Mouse (Mus musculus) liver, embryonic 16.5 days (tissue): ENCODE results near the gene Kpnb1. TPM values are rescaled to one million over a fixed set of nuclear protein-coding genes. Genes with fewer than 3 reads are reported as not detected.
A peak's percentile ranks its signal among the peaks of the same experiment; 100 is the strongest.

Source experiments
- ATAC-seq: fragments of 200-750 bp; cut with Nextera tagmentation; 2 replicates; pipeline ENCODE4 v1.8.0; 2017; ENCODE audit warnings: low read depth, mild to moderate bottlenecking, moderate number of reproducible peaks, moderate library complexity
- H3K27ac ChIP-seq: fragments of 300-500 bp; sonication (generic); 2 replicates; pipeline ENCODE4 v1.5.1; 2014; ENCODE audit warnings: mild to moderate bottlenecking, low read length
- H3K27me3 ChIP-seq: fragments of 300-500 bp; sonication (generic); 2 replicates; pipeline ENCODE4 v1.6.1; 2014; ENCODE audit warnings: low read depth, low read length, mixed read lengths; ENCODE audit not compliant: control insufficient read depth, insufficient read depth
- H3K36me3 ChIP-seq: fragments of 300-500 bp; sonication (generic); 2 replicates; pipeline ENCODE4 v1.6.1; 2014; ENCODE audit warnings: mild to moderate bottlenecking; ENCODE audit not compliant: control insufficient read depth, insufficient read depth
- H3K4me1 ChIP-seq: fragments of 300-500 bp; sonication (generic); 2 replicates; pipeline ENCODE4 v1.6.1; 2014; ENCODE audit warnings: low read depth, low read length, mixed read lengths; ENCODE audit not compliant: control insufficient read depth
- H3K4me2 ChIP-seq: fragments of 300-500 bp; sonication (generic); 2 replicates; pipeline ENCODE4 v1.6.1; 2014; ENCODE audit warnings: low read depth, low read length, mixed read lengths
- H3K4me3 ChIP-seq: fragments of 300-500 bp; sonication (generic); 2 replicates; pipeline ENCODE4 v1.5.1; 2014; ENCODE audit warnings: low read depth, mild to moderate bottlenecking, low read length
- H3K9ac ChIP-seq: fragments of 300-500 bp; sonication (generic); 2 replicates; pipeline ENCODE4 v1.6.1; 2014; ENCODE audit warnings: low read depth, low read length
- H3K9me3 ChIP-seq: fragments of 300-500 bp; sonication (generic); replicated peaks from 2 replicates; pipeline ENCODE4 v1.6.1; 2016; ENCODE audit warnings: low read length; ENCODE audit not compliant: control insufficient read depth
- WGBS: fragments of 180-500 bp; shearing (Covaris S2); extraction: QIAGEN DNeasy Blood & Tissue Kit; methylation state at CpG from one replicate; pipeline ENCODE4 v1.1.7; 2014; ENCODE audit not compliant: insufficient replicate concordance; 5-methylcytosine and 5-hydroxymethylcytosine counted together
- polyA plus RNA-seq: library from polyadenylated mRNA; unstranded; fragments of >200 nt; fragmentation: Nextera tagmentation; extraction: Ambion mirVana; gene quantifications from 2 replicates; pipeline ENCODE4 v1.2.1, GENCODE M21; 2015

Gene Kpnb1
- polyA plus RNA-seq = 14.5 and 15.9 TPM in 2 replicates

DNA sequence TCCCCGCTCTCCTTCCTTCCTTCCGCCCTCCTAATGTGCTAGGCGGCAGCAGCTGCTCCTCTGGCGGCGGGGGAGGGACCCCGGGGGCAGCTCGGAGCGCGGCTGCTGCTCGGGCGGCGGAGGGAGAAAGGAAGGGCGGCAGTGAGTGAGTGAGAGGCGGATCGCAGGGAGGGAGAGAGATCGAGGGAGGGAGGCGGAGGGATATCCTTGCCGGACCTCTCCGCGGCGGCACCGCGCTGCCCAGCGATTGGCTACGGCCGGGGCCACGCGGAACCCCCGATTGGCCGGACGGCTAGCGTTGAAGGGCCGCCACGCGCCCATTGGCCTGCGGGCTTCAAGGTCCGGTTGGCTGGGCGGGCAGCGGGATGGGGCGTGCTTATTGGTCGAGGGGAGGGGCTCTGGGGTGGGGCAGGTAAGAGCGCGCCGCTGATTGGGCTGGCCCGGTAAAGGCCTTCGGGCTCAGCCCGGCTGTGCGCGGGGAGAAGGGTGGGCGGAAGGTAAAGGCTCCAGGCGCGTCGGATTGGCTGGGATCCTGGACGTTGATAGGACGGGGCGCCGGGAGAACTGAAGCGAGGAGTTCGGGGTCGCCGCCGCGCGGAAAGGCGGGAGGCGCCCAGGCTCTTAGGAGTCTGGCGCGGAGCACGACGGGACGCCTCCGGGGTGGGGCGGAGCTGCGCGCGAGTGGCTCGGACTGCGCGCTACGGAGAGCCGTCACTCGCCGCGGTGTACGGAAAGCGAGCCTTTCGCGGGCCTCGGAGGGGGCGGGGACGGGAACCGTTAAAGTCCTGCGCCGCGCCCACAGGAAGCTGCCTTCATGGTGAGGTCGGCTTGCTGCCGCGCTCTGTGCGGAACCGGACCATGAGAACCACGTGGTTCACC, at the start of gene Kpnb1:
TSS of gene Kpnb1 (minus strand) at position 118 of the 879 bp plus-strand sequence.
- Histone ChIP-seq H3K27ac (peak within 1 kb of the TSS; percentile 98), H3K4me1 (peaks cover 34% of the 10 kb centered on the region), H3K4me3 (peak within 1 kb of the TSS; percentile 90), H3K4me2 (peak within 1 kb of the TSS; percentile 94), H3K9me3 (no peaks in the 10 kb centered on the region), H3K9ac (peak within 1 kb of the TSS; percentile 96), H3K36me3 (peaks cover 23% of the 10 kb centered on the region), H3K27me3 (no peaks in the 10 kb centered on the region)
- peak; percentile 89 for ATAC-seq
- under 1% methylated on average over 98 of the region's 101 CpGs for WGBS

- no peaks in the 10 kb centered on the region for H3K4me1 ChIP-seq
- no peaks in the 10 kb centered on the region for H3K9me3 ChIP-seq
- H3K27ac ChIP-seq = no peak overlapping the region
- H3K9ac ChIP-seq = no peak overlapping the region
- no peak overlapping the region for H3K4me3 ChIP-seq
- no peak for ATAC-seq
- H3K36me3 ChIP-seq = peaks cover 3% of the 10 kb centered on the region
- H3K27me3 ChIP-seq = no peaks in the 10 kb centered on the region
- H3K4me2 ChIP-seq = no peak overlapping the region
- WGBS = 87% methylated on average over 5 of the region's 5 CpGs
These were observed 44.8 kb upstream of the Kpnb1 start for GRCm38 (mm10) chr11:97232436-97232835.

DNA sequence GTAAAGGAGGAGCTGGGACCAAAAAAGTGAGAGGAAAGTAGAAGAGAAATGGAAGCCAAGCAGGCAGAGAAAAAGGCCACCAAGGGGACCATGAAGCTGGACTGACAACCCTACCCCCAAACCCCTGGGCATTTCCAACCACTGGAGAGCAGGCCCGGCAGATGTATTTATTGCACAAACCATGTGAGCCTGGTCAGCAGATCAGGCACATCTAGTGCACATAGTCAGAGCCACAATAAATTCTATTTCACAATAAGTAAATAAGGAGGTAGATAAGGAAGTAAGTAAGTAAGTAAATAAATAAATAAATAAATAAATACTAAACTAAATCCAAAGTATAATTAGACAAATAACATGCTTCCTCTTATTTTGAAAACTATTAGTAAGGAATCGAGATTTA, 41.7 kb upstream of the Kpnb1 start:
- H3K27me3 ChIP-seq = no peaks in the 10 kb centered on the region
- WGBS = 65% methylated on average over 2 of the region's 2 CpGs
- H3K9me3 ChIP-seq = no peaks in the 10 kb centered on the region
- no peak overlapping the region for H3K4me2 ChIP-seq
- peaks cover 11% of the 10 kb centered on the region for H3K36me3 ChIP-seq
- no peak overlapping the region for H3K4me3 ChIP-seq
- ATAC-seq = no peak
- H3K9ac ChIP-seq = no peak overlapping the region
- no peaks in the 10 kb centered on the region for H3K4me1 ChIP-seq
- H3K27ac ChIP-seq = no peak overlapping the region

GRCm38 (mm10) chr11:97228985-97229384, 41.3 kb upstream of the Kpnb1 start:
- H3K4me2 ChIP-seq = no peak overlapping the region
- H3K4me3 ChIP-seq = no peak overlapping the region
- H3K27me3 ChIP-seq = no peaks in the 10 kb centered on the region
- WGBS = 81% methylated on average over 7 of the region's 7 CpGs
- peaks cover 11% of the 10 kb centered on the region for H3K36me3 ChIP-seq
- H3K9ac ChIP-seq = no peak overlapping the region
- no peaks in the 10 kb centered on the region for H3K9me3 ChIP-seq
- no peak overlapping the region for H3K27ac ChIP-seq
- no peaks in the 10 kb centered on the region for H3K4me1 ChIP-seq
- no peak for ATAC-seq

GRCm38 (mm10) chr11:97226131-97226530, 38.5 kb upstream of the Kpnb1 start:
- Histone ChIP-seq H3K9ac (no peak overlapping the region), H3K36me3 (peaks cover 11% of the 10 kb centered on the region), H3K4me3 (no peak overlapping the region), H3K4me2 (no peak overlapping the region), H3K4me1 (no peaks in the 10 kb centered on the region), H3K27me3 (no peaks in the 10 kb centered on the region), H3K27ac (no peak overlapping the region), H3K9me3 (no peaks in the 10 kb centered on the region)
- WGBS = 91% methylated on average over 1 of the region's 1 CpGs
- no peak for ATAC-seq

DNA sequence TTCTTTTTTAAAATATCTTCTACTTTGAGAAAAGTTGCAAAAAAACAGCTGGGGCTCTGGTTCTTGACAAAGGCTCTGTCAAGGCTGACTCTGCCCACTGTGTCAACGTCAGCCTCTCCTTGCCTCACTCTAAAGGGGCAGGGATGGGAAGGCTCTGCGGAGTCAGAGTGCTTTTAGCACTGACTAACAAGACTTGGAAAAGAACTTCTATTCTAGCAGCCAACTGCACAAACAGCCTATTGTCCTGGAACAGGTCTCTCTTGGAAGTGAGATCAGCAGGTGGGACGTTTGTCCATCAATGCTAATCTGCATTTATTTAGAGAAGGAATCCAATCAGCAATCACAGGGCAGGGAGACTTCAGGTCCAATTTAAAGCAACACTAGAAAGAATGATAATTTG, 35.8 kb upstream of the Kpnb1 start:
- no peak for ATAC-seq
- H3K9ac ChIP-seq = no peak overlapping the region
- H3K27me3 ChIP-seq = no peaks in the 10 kb centered on the region
- H3K4me2 ChIP-seq = no peak overlapping the region
- H3K4me1 ChIP-seq = no peaks in the 10 kb centered on the region
- peaks cover 11% of the 10 kb centered on the region for H3K36me3 ChIP-seq
- 72% methylated on average over 3 of the region's 3 CpGs for WGBS
- no peak overlapping the region for H3K27ac ChIP-seq
- no peaks in the 10 kb centered on the region for H3K9me3 ChIP-seq
- H3K4me3 ChIP-seq = no peak overlapping the region

DNA sequence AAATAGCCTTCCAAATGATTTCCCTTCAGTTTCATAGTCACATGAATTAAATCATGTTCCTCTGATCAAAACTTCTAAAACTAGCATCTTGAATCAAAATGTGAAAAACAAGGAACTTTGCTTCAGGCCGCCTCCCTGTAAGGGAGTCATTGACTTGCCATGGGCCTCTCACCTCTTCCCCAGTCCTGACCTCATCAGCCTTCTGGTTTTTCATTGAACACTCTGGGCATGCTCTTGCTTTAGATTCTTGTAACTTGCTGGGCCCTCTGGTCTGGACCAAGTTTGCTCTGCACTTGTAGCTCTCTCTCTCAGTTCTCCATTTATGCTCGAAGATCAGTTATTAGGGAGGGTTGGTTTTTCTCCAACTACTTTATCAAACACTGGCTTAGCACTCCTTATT, 33.9 kb upstream of the Kpnb1 start:
- no peaks in the 10 kb centered on the region for H3K27me3 ChIP-seq
- H3K36me3 ChIP-seq = peaks cover 21% of the 10 kb centered on the region
- 78% methylated on average over 2 of the region's 2 CpGs for WGBS

DNA sequence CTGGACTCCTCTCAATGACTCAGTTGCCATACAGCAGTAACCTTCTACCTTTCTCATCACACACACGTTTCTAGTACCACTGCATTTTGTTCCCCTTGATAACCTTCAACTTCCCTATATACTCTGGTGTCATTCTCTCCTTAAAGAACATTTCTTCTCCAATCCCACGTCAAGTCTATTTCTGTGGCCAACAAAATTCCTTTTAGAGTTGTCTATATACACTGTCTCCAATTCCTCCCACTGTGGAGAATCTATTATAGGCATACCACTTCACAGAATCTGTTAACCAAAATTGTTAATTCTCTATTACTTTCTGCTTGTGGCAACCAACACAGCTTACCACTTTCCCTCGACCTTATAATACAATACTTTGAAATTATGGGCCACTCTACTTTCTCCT, 32.5 kb upstream of the Kpnb1 start:
- no peak overlapping the region for H3K9ac ChIP-seq
- no peak for ATAC-seq
- no peaks in the 10 kb centered on the region for H3K27me3 ChIP-seq
- H3K27ac ChIP-seq = no peak overlapping the region
- H3K4me3 ChIP-seq = no peak overlapping the region
- no peaks in the 10 kb centered on the region for H3K9me3 ChIP-seq
- H3K4me1 ChIP-seq = no peaks in the 10 kb centered on the region
- no peak overlapping the region for H3K4me2 ChIP-seq
- H3K36me3 ChIP-seq = peaks cover 26% of the 10 kb centered on the region
- 67% methylated on average over 3 of the region's 3 CpGs for WGBS

More for the DNA sequence above, 33.9 kb upstream of the Kpnb1 start:
- Histone ChIP-seq H3K9ac (no peak overlapping the region), H3K4me1 (no peaks in the 10 kb centered on the region), H3K4me2 (no peak overlapping the region), H3K4me3 (no peak overlapping the region), H3K9me3 (no peaks in the 10 kb centered on the region), H3K27ac (no peak overlapping the region)
- ATAC-seq = no peak

GRCm38 (mm10) chr11:97214411-97214810, 26.7 kb upstream of the Kpnb1 start:
- ATAC-seq = no peak
- no peak overlapping the region for H3K9ac ChIP-seq
- H3K9me3 ChIP-seq = no peaks in the 10 kb centered on the region
- H3K27me3 ChIP-seq = no peaks in the 10 kb centered on the region
- peaks cover 22% of the 10 kb centered on the region for H3K36me3 ChIP-seq
- no peak overlapping the region for H3K4me2 ChIP-seq
- H3K4me3 ChIP-seq = no peak overlapping the region
- no peak overlapping the region for H3K27ac ChIP-seq
- WGBS = 79% methylated on average over 5 of the region's 5 CpGs
- peaks cover 3% of the 10 kb centered on the region for H3K4me1 ChIP-seq
